Mouse (Mus musculus): ENCODE results near the gene Rplp1. TPM values are rescaled to one million over a fixed set of nuclear protein-coding genes. Genes with fewer than 3 reads are reported as not detected.

Rplp1 gene
- polyA plus RNA-seq, 1 experiment, result 4,229 TPM

GRCm38 (mm10) chr9:61898401-61898800 is 15.9 kb downstream of the Rplp1 start:
- DNase-seq (ENCODE audit: low read depth), result peak; percentile 92
- TF ChIP-seq POLR2A (IDR thresholded peaks at IDR 0.05; ENCODE audit: borderline replicate concordance, extremely low read depth, insufficient read depth, insufficient read length, poor library complexity, severe bottlenecking) (no peak), CTCF (IDR thresholded peaks at IDR 0.05; ENCODE audit: borderline replicate concordance, extremely low read depth, insufficient read depth, insufficient read length) (peak; percentile 98)

GRCm38 (mm10) chr9:61895014-61895413 is 19.3 kb downstream of the Rplp1 start:
- TF ChIP-seq CTCF (IDR thresholded peaks at IDR 0.05; ENCODE audit: borderline replicate concordance, extremely low read depth, insufficient read depth, insufficient read length) (no peak), POLR2A (IDR thresholded peaks at IDR 0.05; ENCODE audit: borderline replicate concordance, extremely low read depth, insufficient read depth, insufficient read length, poor library complexity, severe bottlenecking) (no peak)
- DNase-seq (ENCODE audit: low read depth), result no peak

- DNase-seq (ENCODE audit: low read depth), result peak; percentile 80
- TF ChIP-seq POLR2A (IDR thresholded peaks at IDR 0.05; ENCODE audit: borderline replicate concordance, extremely low read depth, insufficient read depth, insufficient read length, poor library complexity, severe bottlenecking) (no peak), CTCF (IDR thresholded peaks at IDR 0.05; ENCODE audit: borderline replicate concordance, extremely low read depth, insufficient read depth, insufficient read length) (no peak)
These were observed 24.5 kb downstream of the Rplp1 start for GRCm38 (mm10) chr9:61889855-61890254.

GRCm38 (mm10) chr9:61887661-61888379 is 26.5 kb downstream of the Rplp1 start:
- DNase-seq (ENCODE audit: low read depth), result peak; percentile 88
- TF ChIP-seq CTCF (IDR thresholded peaks at IDR 0.05; ENCODE audit: borderline replicate concordance, extremely low read depth, insufficient read depth, insufficient read length) (no peak), POLR2A (IDR thresholded peaks at IDR 0.05; ENCODE audit: borderline replicate concordance, extremely low read depth, insufficient read depth, insufficient read length, poor library complexity, severe bottlenecking) (no peak)

DNA sequence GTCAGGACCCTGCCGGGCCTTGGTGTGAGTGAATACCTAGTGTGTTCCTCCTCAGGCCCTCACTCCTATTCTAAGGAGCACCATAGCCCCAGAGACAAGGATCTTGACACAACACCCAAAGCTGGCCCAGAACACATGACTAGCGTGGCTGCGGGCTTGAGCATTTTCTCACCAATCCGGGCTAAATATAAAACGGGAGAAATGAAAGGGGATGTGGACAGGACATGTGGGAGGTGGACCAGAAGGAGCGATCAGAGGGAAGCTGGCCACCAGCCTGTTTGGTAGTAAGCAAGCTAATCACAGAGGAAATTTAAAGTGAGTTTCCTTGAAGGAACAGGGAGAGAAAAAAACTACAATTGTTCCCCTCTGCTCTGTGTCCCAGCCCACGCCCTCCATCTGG is 28.4 kb downstream of the Rplp1 start:
- no peak for TF ChIP-seq CTCF (IDR thresholded peaks at IDR 0.05; ENCODE audit: borderline replicate concordance, extremely low read depth, insufficient read depth, insufficient read length)
- no peak for TF ChIP-seq POLR2A (IDR thresholded peaks at IDR 0.05; ENCODE audit: borderline replicate concordance, extremely low read depth, insufficient read depth, insufficient read length, poor library complexity, severe bottlenecking)
- DNase-seq (ENCODE audit: low read depth), result no peak

DNA sequence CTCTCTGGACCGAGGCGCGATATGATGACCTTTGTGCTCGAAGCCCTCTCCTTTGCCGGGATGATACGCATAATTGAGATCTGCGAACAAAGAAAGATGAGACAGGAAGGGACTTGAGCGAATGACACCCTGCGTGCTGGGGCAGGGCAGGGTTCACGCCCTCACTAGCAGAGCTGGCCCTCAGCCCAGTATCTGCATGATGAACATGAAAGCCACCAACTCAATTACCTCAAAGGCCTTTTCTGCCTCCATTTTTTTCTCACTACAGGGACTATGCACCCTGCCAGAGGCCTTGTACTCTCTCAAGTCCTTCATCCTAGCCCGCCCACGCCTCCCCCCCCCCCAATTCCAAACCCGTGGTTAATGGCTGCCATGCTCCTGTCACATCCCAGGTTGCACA is 29.4 kb downstream of the Rplp1 start:
- peak; percentile 82 for DNase-seq (ENCODE audit: low read depth)
- TF ChIP-seq POLR2A (IDR thresholded peaks at IDR 0.05; ENCODE audit: borderline replicate concordance, extremely low read depth, insufficient read depth, insufficient read length, poor library complexity, severe bottlenecking) (no peak), CTCF (IDR thresholded peaks at IDR 0.05; ENCODE audit: borderline replicate concordance, extremely low read depth, insufficient read depth, insufficient read length) (no peak)

GRCm38 (mm10) chr9:61884375-61884774 is 30.0 kb downstream of the Rplp1 start:
- TF ChIP-seq POLR2A (IDR thresholded peaks at IDR 0.05; ENCODE audit: borderline replicate concordance, extremely low read depth, insufficient read depth, insufficient read length, poor library complexity, severe bottlenecking) (no peak), CTCF (IDR thresholded peaks at IDR 0.05; ENCODE audit: borderline replicate concordance, extremely low read depth, insufficient read depth, insufficient read length) (no peak)
- peak; percentile 63 for DNase-seq (ENCODE audit: low read depth)

- no peak for TF ChIP-seq CTCF (IDR thresholded peaks at IDR 0.05; ENCODE audit: borderline replicate concordance, extremely low read depth, insufficient read depth, insufficient read length)
- no peak for TF ChIP-seq POLR2A (IDR thresholded peaks at IDR 0.05; ENCODE audit: borderline replicate concordance, extremely low read depth, insufficient read depth, insufficient read length, poor library complexity, severe bottlenecking)
These were observed 32.2 kb downstream of the Rplp1 start for GRCm38 (mm10) chr9:61882179-61882578.

GRCm38 (mm10) chr9:61878889-61879288 is 35.5 kb downstream of the Rplp1 start:
- peak; percentile 92 for DNase-seq (ENCODE audit: low read depth)
- TF ChIP-seq CTCF (IDR thresholded peaks at IDR 0.05; ENCODE audit: borderline replicate concordance, extremely low read depth, insufficient read depth, insufficient read length), result peak; percentile 74
- TF ChIP-seq POLR2A (IDR thresholded peaks at IDR 0.05; ENCODE audit: borderline replicate concordance, extremely low read depth, insufficient read depth, insufficient read length, poor library complexity, severe bottlenecking), result no peak

More at GRCm38 (mm10) chr9:61882179-61882578, 32.2 kb downstream of the Rplp1 start:
- DNase-seq (ENCODE audit: low read depth), result no peak

- no peak for TF ChIP-seq POLR2A (IDR thresholded peaks at IDR 0.05; ENCODE audit: borderline replicate concordance, extremely low read depth, insufficient read depth, insufficient read length, poor library complexity, severe bottlenecking)
- peak; percentile 51; the same call in 1 of the 2 replicates for TF ChIP-seq CTCF (IDR thresholded peaks at IDR 0.05; ENCODE audit: borderline replicate concordance, extremely low read depth, insufficient read depth, insufficient read length)
- DNase-seq (ENCODE audit: low read depth), result peak; percentile 90
These were observed 36.8 kb downstream of the Rplp1 start for GRCm38 (mm10) chr9:61877373-61878112.

DNA sequence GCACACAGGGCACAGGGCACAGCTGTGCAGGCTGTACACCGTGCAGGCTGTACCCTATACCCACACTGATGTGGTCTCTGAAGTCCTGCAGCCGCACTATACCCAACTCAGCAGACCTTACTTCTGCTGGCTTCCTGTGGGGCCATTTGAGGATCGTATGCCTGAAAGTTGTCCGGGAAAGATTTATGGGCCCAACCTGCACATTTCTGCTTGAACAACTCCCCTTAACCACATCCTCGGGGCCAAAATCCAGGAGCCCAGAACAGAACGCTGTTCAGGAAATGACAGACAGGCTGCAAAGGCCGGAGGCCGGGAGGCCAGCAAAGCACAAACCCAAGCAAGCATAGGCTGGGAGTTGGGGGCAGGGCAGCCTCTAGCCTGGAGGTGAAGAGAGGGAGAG is 41.0 kb downstream of the Rplp1 start:
- TF ChIP-seq CTCF (IDR thresholded peaks at IDR 0.05; ENCODE audit: borderline replicate concordance, extremely low read depth, insufficient read depth, insufficient read length) (no peak), POLR2A (IDR thresholded peaks at IDR 0.05; ENCODE audit: borderline replicate concordance, extremely low read depth, insufficient read depth, insufficient read length, poor library complexity, severe bottlenecking) (no peak)
- no peak for DNase-seq (ENCODE audit: low read depth)
